8 mouse cellular contexts compared by ENCODE assay signal in the genomic region with DNA sequence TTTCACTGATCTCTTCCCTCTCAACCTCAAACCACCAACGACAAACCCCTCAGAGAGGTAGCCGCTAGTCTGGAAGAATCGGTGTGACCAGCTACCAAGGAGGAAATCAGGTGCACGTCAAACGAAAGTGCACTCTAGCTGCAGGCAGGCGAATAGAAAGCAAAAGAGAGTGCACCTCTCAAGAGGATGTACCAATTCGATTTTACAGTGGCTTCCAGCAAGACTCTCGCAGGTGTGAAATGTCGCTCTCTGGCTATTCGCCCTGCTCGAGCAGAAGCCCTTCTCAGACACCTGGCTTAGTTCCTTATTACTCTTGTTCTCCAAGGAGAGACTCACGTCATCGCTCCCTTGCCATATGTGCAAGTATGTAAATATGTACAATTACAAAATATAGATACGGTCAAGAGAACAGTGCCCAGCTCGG. TPM values are rescaled to one million over a fixed set of nuclear protein-coding genes. Genes with fewer than 3 reads are reported as not detected.
DNase-seq lines count a peak whose midpoint lies in the region; ATAC-seq and TF ChIP-seq lines count a peak whose summit lies in the region.

Gene Sidt1, minus strand, starts transcription at position 336 of the 424 bp plus-strand sequence.

- H3K9me3 ChIP-seq in kidney, embryonic 15.5 days (replicated peaks): no peaks in the 10 kb centered on the region
- no peaks in the 10 kb centered on the region for H3K9me3 ChIP-seq in lung, embryonic 16.5 days (ENCODE audit: control insufficient read depth, low read length)

- H3K36me3 ChIP-seq in kidney, embryonic 15.5 days: no peaks in the 10 kb centered on the region
- no peaks in the 10 kb centered on the region for H3K36me3 ChIP-seq in lung, embryonic 16.5 days (ENCODE audit: control insufficient read depth, insufficient read depth, low read length)

- WGBS in kidney, embryonic 15.5 days: 4% methylated on average over 15 of the region's 15 CpGs
- 2% methylated on average over 15 of the region's 15 CpGs for WGBS in cerebellum, adult 2 months
- 4% methylated on average over 15 of the region's 15 CpGs for WGBS in lung, embryonic 16.5 days

- TF ChIP-seq POLR2A in cerebellum, adult 2 months (IDR thresholded peaks at IDR 0.05; ENCODE audit: borderline replicate concordance, insufficient read depth, low read length): peak; percentile 55; the same call in 1 of the 2 replicates

- ATAC-seq in kidney, embryonic 15.5 days (replicated peaks; ENCODE audit: low FRiP score): no peak
- peak; percentile 53; the same call in 1 of the 2 replicates for ATAC-seq in lung, embryonic 16.5 days (ENCODE audit: low read depth)

- no peak within 1 kb of the TSS for H3K27ac ChIP-seq in kidney, embryonic 15.5 days
- H3K27ac ChIP-seq in cerebellum, adult 2 months (ENCODE audit: insufficient read depth, low read length): peak within 1 kb of the TSS; percentile 85
- H3K27ac ChIP-seq in lung, embryonic 16.5 days (ENCODE audit: low read length): no peak within 1 kb of the TSS

- TF ChIP-seq CTCF in cerebellum, adult 2 months (IDR thresholded peaks at IDR 0.05; ENCODE audit: borderline replicate concordance, insufficient read depth, low read depth, low read length): no peak

- H3K4me3 ChIP-seq in kidney, embryonic 15.5 days (replicated peaks): peak within 1 kb of the TSS; percentile 68
- H3K4me3 ChIP-seq in cerebellum, adult 2 months (replicated peaks; ENCODE audit: insufficient read depth, low read depth, low read length): peak within 1 kb of the TSS; percentile 76
- peak within 1 kb of the TSS; percentile 65 for H3K4me3 ChIP-seq in lung, embryonic 16.5 days (ENCODE audit: low read length)

- peak within 1 kb of the TSS; percentile 100 for H3K4me2 ChIP-seq in kidney, embryonic 15.5 days
- H3K4me2 ChIP-seq in lung, embryonic 16.5 days (ENCODE audit: low read depth, low read length): peak within 1 kb of the TSS; percentile 99

- peak within 1 kb of the TSS; percentile 61 for H3K9ac ChIP-seq in kidney, embryonic 15.5 days
- peak within 1 kb of the TSS; percentile 67 for H3K9ac ChIP-seq in lung, embryonic 16.5 days (ENCODE audit: low read length)

- H3K27me3 ChIP-seq in kidney, embryonic 15.5 days: peaks cover 36% of the 10 kb centered on the region
- H3K27me3 ChIP-seq in cerebellum, adult 2 months (ENCODE audit: control insufficient read depth, insufficient read depth, low read length): no peaks in the 10 kb centered on the region
- H3K27me3 ChIP-seq in lung, embryonic 16.5 days (ENCODE audit: control insufficient read depth, insufficient read depth, low read depth, low read length): peaks cover 5% of the 10 kb centered on the region

- H3K4me1 ChIP-seq in kidney, embryonic 15.5 days: peaks cover 22% of the 10 kb centered on the region
- H3K4me1 ChIP-seq in cerebellum, adult 2 months (ENCODE audit: control insufficient read depth, insufficient read depth, low read length): no peaks in the 10 kb centered on the region
- 0 out of 2 replicates have a peak, but pooled peaks cover 2% of the 10 kb centered on the region for H3K4me1 ChIP-seq in lung, embryonic 16.5 days (replicated peaks; ENCODE audit: control insufficient read depth, insufficient read depth, low read length)

- no peak for DNase-seq in kidney, postnatal 25 days
- DNase-seq in cerebellum, adult 2 months: peak in 1 of 2 experiments; percentile 84
- peak; percentile 10 to 11 for DNase-seq in frontal cortex, postnatal 10 days (ENCODE audit: low spot score in 2 of 2)
- peak; percentile 61 for DNase-seq in layer of hippocampus, adult 9-11 months
- DNase-seq in right cerebral cortex, adult 2 months (ENCODE audit: low spot score in 2 of 2): peak; percentile 50 to 69
- DNase-seq in c-Kit-positive CD71-positive TER-119-positive erythroid progenitor cells, embryonic 14.5 days (ENCODE audit: low spot score): no peak

RNA-seq across cellular contexts. Expression of gene Sidt1, which starts in this region (rescaled TPM):
- 0.80 and 0.99 TPM in 2 replicates for polyA plus RNA-seq in kidney, embryonic 15.5 days (2015; fragmentation: Nextera tagmentation; extraction: Ambion mirVana)
- 32.9 and 37.6 TPM in 2 replicates for polyA plus RNA-seq in cerebellum, adult 2 months (2012; rRNA removed)
- 0.25 and 0.41 TPM in 2 replicates for polyA plus RNA-seq in lung, embryonic 16.5 days (2015; fragmentation: Nextera tagmentation; extraction: Ambion mirVana)

Comparison
In these comparisons a context has a peak if more than half of its experiments do, and no peak if none do; other contexts are left out.
1. RNA of gene Sidt1 (polyA plus RNA-seq): 32.9 to 37.6 TPM in cerebellum, adult 2 months; 0.80 to 0.99 TPM in kidney, embryonic 15.5 days and 0.25 to 0.41 TPM in lung, embryonic 16.5 days; every median in the first group is over 10 times any median in the second.
2. Peak in ATAC-seq, H3K4me3 ChIP-seq, H3K9ac ChIP-seq and H3K4me2 ChIP-seq in lung, embryonic 16.5 days; RNA of the gene not detected or under 1 TPM.
3. DNase-seq: peak in frontal cortex, postnatal 10 days (2 of 2), layer of hippocampus, adult 9-11 months (single experiment) and right cerebral cortex, adult 2 months (2 of 2); none in kidney, postnatal 25 days (0 of 2) and c-Kit-positive CD71-positive TER-119-positive erythroid progenitor cells, embryonic 14.5 days (single experiment).
4. Peak in every context shown above with its lines, with median percentiles within 50 percentile points of each other: H3K4me3 ChIP-seq.